Mouse (Mus musculus): ENCODE measurements around the gene Tbcb. TPM values are rescaled to one million over a fixed set of nuclear protein-coding genes. Genes with fewer than 3 reads are reported as not detected.
"Not testable (repeated sequence)": the region's sequence is repeated elsewhere in the genome, so short reads cannot be mapped to it uniquely, and the experiment has no call there.

Gene Tbcb
- polyA plus RNA-seq, 1 experiment = 62.8 TPM

- H3K4me1 ChIP-seq (ENCODE audit: control insufficient read depth, insufficient read depth, insufficient read length, low read length) = 0 out of 2 replicates have a peak, but pooled peaks cover 5% of the 10 kb centered on the region
- peak overlapping the region; percentile 45 for H3K4me3 ChIP-seq (ENCODE audit: insufficient read depth, low read depth, low read length)
- no peak overlapping the region for H3K27ac ChIP-seq (replicated peaks; ENCODE audit: low read depth, low read length)
These were observed 39.1 kb downstream of the Tbcb start for GRCm38 (mm10) chr7:30193013-30193412.

DNA sequence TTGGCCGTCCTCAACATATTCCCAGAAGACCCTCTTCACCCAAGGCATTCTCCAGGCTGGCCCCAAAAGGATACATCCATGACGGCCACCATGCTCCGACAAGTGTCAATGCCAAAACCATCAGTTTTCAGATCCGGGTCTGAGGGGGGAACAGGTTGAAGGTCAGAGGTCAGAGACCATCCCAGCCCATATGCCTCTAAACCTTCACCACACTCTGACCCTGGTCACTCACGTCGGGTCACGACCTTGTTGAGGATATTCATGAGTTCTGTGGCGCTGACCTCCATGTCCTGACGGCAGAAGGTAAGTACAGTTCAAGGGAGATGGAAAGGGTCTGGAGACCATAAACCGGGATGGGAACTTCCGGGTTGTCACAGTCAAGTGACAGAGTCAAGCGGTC is 40.0 kb downstream of the Tbcb start:
- 0 out of 2 replicates have a peak, but pooled peaks cover 2% of the 10 kb centered on the region for H3K4me1 ChIP-seq (ENCODE audit: control insufficient read depth, insufficient read depth, insufficient read length, low read length)
- no peak overlapping the region for H3K4me3 ChIP-seq (ENCODE audit: insufficient read depth, low read depth, low read length)
- H3K27ac ChIP-seq (replicated peaks; ENCODE audit: low read depth, low read length) = no peak overlapping the region

GRCm38 (mm10) chr7:30189116-30189491 is 43.0 kb downstream of the Tbcb start:
- Histone ChIP-seq H3K4me3 (ENCODE audit: insufficient read depth, low read depth, low read length) (no peak overlapping the region), H3K27ac (replicated peaks; ENCODE audit: low read depth, low read length) (no peak overlapping the region), H3K4me1 (ENCODE audit: control insufficient read depth, insufficient read depth, insufficient read length, low read length) (0 out of 2 replicates have a peak, but pooled peaks cover 2% of the 10 kb centered on the region)

GRCm38 (mm10) chr7:30188344-30189115 is 43.5 kb downstream of the Tbcb start:
- Histone ChIP-seq H3K4me1 (ENCODE audit: control insufficient read depth, insufficient read depth, insufficient read length, low read length) (0 out of 2 replicates have a peak, but pooled peaks cover 2% of the 10 kb centered on the region), H3K27ac (replicated peaks; ENCODE audit: low read depth, low read length) (no peak overlapping the region), H3K4me3 (ENCODE audit: insufficient read depth, low read depth, low read length) (no peak overlapping the region)

- Histone ChIP-seq H3K4me1 (ENCODE audit: control insufficient read depth, insufficient read depth, insufficient read length, low read length) (no peaks in the 10 kb centered on the region), H3K27ac (replicated peaks; ENCODE audit: low read depth, low read length) (peak overlapping the region; percentile 82), H3K4me3 (ENCODE audit: insufficient read depth, low read depth, low read length) (peak overlapping the region; percentile 66)
These were observed 47.3 kb downstream of the Tbcb start for GRCm38 (mm10) chr7:30184641-30185348.

DNA sequence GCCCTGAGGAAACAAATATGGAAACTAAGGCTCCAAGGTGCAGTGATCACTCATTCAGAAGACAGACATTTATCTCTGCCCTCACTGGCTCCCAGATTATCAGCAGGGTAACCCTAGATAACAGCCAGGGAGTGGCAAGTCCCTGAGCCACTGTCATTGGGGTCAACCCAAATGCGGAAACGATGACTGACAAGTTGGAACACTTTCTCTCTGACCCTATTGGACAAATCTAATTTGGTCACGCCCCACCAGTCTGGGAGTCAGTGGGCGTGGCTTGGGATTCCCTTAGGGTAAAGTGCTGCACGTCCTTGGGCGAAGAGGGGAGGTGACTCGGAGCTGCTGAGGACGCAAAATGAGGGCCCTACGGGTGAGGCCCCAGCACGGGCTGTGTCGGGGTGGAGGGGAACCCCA is 48.2 kb downstream of the Tbcb start, which contains the start of gene Cox7a1:
Gene Cox7a1, plus strand, starts transcription at position 266 of the 411 bp plus-strand sequence.
- H3K4me1 ChIP-seq (ENCODE audit: control insufficient read depth, insufficient read depth, insufficient read length, low read length) = no peaks in the 10 kb centered on the region
- H3K27ac ChIP-seq (replicated peaks; ENCODE audit: low read depth, low read length) = peak within 1 kb of the TSS; percentile 82
- H3K4me3 ChIP-seq (ENCODE audit: insufficient read depth, low read depth, low read length) = peak within 1 kb of the TSS; percentile 66

DNA sequence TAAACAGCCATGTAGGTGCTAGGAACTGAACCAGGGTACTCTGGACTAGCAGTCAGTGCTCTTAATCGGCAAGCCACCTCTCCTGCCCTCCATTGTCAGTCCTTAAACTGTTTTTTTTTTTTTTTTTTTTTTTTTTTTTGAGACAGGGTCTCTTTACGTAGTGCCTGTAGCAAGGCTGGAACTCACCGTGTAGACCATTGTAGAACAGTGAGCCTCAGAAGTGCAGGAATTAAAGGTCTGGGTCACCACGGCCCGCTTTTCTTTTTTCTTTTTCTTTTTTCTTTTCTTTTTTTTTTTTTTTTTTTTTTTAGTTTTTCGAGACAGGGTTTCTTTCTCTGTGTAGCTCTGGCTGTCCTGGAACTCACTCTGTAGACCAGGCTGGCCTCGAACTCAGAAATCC is 48.9 kb downstream of the Tbcb start:
- H3K4me3 ChIP-seq (ENCODE audit: insufficient read depth, low read depth, low read length); H3K4me1 ChIP-seq (ENCODE audit: control insufficient read depth, insufficient read depth, insufficient read length, low read length); H3K27ac ChIP-seq (replicated peaks; ENCODE audit: low read depth, low read length): not testable (repeated sequence)

- not testable (repeated sequence) for H3K4me3 ChIP-seq (ENCODE audit: insufficient read depth, low read depth, low read length); H3K27ac ChIP-seq (replicated peaks; ENCODE audit: low read depth, low read length); H3K4me1 ChIP-seq (ENCODE audit: control insufficient read depth, insufficient read depth, insufficient read length, low read length)
These were observed 50.1 kb downstream of the Tbcb start for GRCm38 (mm10) chr7:30181929-30182328.

DNA sequence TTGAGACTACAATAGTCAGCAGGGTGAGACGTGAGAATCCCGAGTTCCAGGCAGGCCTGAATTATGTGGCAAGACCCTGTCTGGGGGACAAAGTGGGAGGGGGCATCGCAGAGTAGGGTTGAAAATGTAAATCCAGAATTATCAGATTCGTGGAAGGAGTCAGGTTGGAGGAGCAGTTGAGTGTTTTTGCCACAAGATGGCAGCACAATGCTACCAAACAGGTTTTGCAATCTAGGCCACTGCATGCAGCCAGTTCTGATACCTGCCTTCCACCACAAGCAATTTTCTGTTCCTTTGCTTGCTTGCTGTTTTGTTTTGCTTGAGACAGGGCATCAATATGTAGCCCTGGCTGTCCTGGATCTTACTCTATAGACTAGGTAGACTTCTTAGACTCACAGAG is 50.8 kb downstream of the Tbcb start:
- no peak overlapping the region for H3K4me3 ChIP-seq (ENCODE audit: insufficient read depth, low read depth, low read length)
- no peaks in the 10 kb centered on the region for H3K4me1 ChIP-seq (ENCODE audit: control insufficient read depth, insufficient read depth, insufficient read length, low read length)
- H3K27ac ChIP-seq (replicated peaks; ENCODE audit: low read depth, low read length) = no peak overlapping the region

GRCm38 (mm10) chr7:30178256-30178655 is 53.8 kb downstream of the Tbcb start:
- H3K4me1 ChIP-seq (ENCODE audit: control insufficient read depth, insufficient read depth, insufficient read length, low read length) = no peaks in the 10 kb centered on the region
- no peak overlapping the region for H3K27ac ChIP-seq (replicated peaks; ENCODE audit: low read depth, low read length)
- no peak overlapping the region for H3K4me3 ChIP-seq (ENCODE audit: insufficient read depth, low read depth, low read length)

DNA sequence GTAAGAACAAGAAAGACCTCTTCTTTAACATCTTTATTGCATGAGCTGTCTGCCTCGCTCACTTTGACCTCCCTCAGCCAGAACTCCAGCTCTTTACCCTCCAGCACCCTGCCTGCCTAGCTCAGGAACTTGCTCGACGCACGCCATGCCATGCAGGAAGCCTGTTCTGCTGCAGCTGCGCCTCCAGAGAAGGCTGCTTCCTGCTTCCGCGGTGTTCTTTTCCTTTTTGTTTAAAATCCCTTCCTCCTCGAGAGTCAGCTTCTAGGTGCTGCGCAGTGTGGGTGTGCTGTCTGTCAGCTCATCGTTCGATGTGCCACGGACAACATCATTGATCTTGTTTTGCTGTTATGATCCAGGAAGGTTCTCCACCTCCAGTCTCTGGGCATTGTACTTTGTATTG is 55.6 kb downstream of the Tbcb start:
- Histone ChIP-seq H3K4me3 (ENCODE audit: insufficient read depth, low read depth, low read length) (no peak overlapping the region), H3K27ac (replicated peaks; ENCODE audit: low read depth, low read length) (no peak overlapping the region), H3K4me1 (ENCODE audit: control insufficient read depth, insufficient read depth, insufficient read length, low read length) (no peaks in the 10 kb centered on the region)

Other genes with a start within 250 kb of the Tbcb start
- gene Zfp568, start 248.3 kb downstream of the Tbcb start, polyA plus RNA-seq (2012; ENCODE audit: insufficient read depth, insufficient read length, missing spikeins) = 2.4 and 4.0 TPM in 2 replicates
- gene Zfp14, start 180.9 kb downstream of the Tbcb start, polyA plus RNA-seq (2012; ENCODE audit: insufficient read depth, insufficient read length, missing spikeins) = 1.9 TPM in 2 replicates
- 1.8 and 2.1 TPM in 2 replicates for gene Zfp82, start 159.4 kb downstream of the Tbcb start, polyA plus RNA-seq (2012; ENCODE audit: insufficient read depth, insufficient read length, missing spikeins)
- gene Gm26920, start 141.9 kb downstream of the Tbcb start, polyA plus RNA-seq (2012; ENCODE audit: insufficient read depth, insufficient read length, missing spikeins) = not detected in 2 replicates
- 2.4 and 2.5 TPM in 2 replicates for gene Zfp566, start 141.7 kb downstream of the Tbcb start, polyA plus RNA-seq (2012; ENCODE audit: insufficient read depth, insufficient read length, missing spikeins)
- 32.4 and 34.3 TPM in 2 replicates for gene Zfp260, start 137.5 kb downstream of the Tbcb start, polyA plus RNA-seq (2012; ENCODE audit: insufficient read depth, insufficient read length, missing spikeins)
- 1.1 TPM in 1 of 2 replicates, not detected in the other for gene Zfp382, start 110.3 kb downstream of the Tbcb start, polyA plus RNA-seq (2012; ENCODE audit: insufficient read depth, insufficient read length, missing spikeins)
- gene Zfp146, start 62.5 kb downstream of the Tbcb start, polyA plus RNA-seq (2012; ENCODE audit: insufficient read depth, insufficient read length, missing spikeins) = 17.8 and 24.3 TPM in 2 replicates
- gene Cox7a1, start 48.1 kb downstream of the Tbcb start, polyA plus RNA-seq (2012; ENCODE audit: insufficient read depth, insufficient read length, missing spikeins) = 3,242 and 3,950 TPM in 2 replicates
- 549 and 708 TPM in 2 replicates for gene Capns1, start 33.5 kb downstream of the Tbcb start, polyA plus RNA-seq (2012; ENCODE audit: insufficient read depth, insufficient read length, missing spikeins)
- 93.0 and 113 TPM in 2 replicates for gene Polr2i, start 324 bp downstream of the Tbcb start, polyA plus RNA-seq (2012; ENCODE audit: insufficient read depth, insufficient read length, missing spikeins)
- gene Ovol3, start 3.5 kb upstream of the Tbcb start, polyA plus RNA-seq (2012; ENCODE audit: insufficient read depth, insufficient read length, missing spikeins) = not detected in 2 replicates
- 0.83 TPM in 1 of 2 replicates, not detected in the other for gene Thap8, start 47.8 kb upstream of the Tbcb start, polyA plus RNA-seq (2012; ENCODE audit: insufficient read depth, insufficient read length, missing spikeins)
- gene Wdr62, start 48.1 kb upstream of the Tbcb start, polyA plus RNA-seq (2012; ENCODE audit: insufficient read depth, insufficient read length, missing spikeins) = 3.2 and 4.6 TPM in 2 replicates
- 4.5 and 7.3 TPM in 2 replicates for gene Clip3, start 59.5 kb upstream of the Tbcb start, polyA plus RNA-seq (2012; ENCODE audit: insufficient read depth, insufficient read length, missing spikeins)
- 34.7 and 38.6 TPM in 2 replicates for gene Alkbh6, start 76.4 kb upstream of the Tbcb start, polyA plus RNA-seq (2012; ENCODE audit: insufficient read depth, insufficient read length, missing spikeins)
- not detected in 2 replicates for gene Syne4, start 82.5 kb upstream of the Tbcb start, polyA plus RNA-seq (2012; ENCODE audit: insufficient read depth, insufficient read length, missing spikeins)
- gene E130208F15Rik, start 89.5 kb upstream of the Tbcb start, polyA plus RNA-seq (2012; ENCODE audit: insufficient read depth, insufficient read length, missing spikeins) = 1.6 and 2.0 TPM in 2 replicates
- 18.1 and 22.7 TPM in 2 replicates for gene Sdhaf1, start 91.6 kb upstream of the Tbcb start, polyA plus RNA-seq (2012; ENCODE audit: insufficient read depth, insufficient read length, missing spikeins)
- gene Lrfn3, start 130.5 kb upstream of the Tbcb start, polyA plus RNA-seq (2012; ENCODE audit: insufficient read depth, insufficient read length, missing spikeins) = 0.67 and 2.4 TPM in 2 replicates
- 34.6 and 43.0 TPM in 2 replicates for gene Tyrobp, start 181.5 kb upstream of the Tbcb start, polyA plus RNA-seq (2012; ENCODE audit: insufficient read depth, insufficient read length, missing spikeins)
- 2.5 and 2.8 TPM in 2 replicates for gene Hcst, start 187.6 kb upstream of the Tbcb start, polyA plus RNA-seq (2012; ENCODE audit: insufficient read depth, insufficient read length, missing spikeins)
- gene Nfkbid, start 189.5 kb upstream of the Tbcb start, polyA plus RNA-seq (2012; ENCODE audit: insufficient read depth, insufficient read length, missing spikeins) = 0.67 and 1.6 TPM in 2 replicates
- 0.44 and 0.92 TPM in 2 replicates for gene Aplp1, start 213.3 kb upstream of the Tbcb start, polyA plus RNA-seq (2012; ENCODE audit: insufficient read depth, insufficient read length, missing spikeins)
- not detected in 2 replicates for gene Kirrel2, start 225.4 kb upstream of the Tbcb start, polyA plus RNA-seq (2012; ENCODE audit: insufficient read depth, insufficient read length, missing spikeins)
- not detected in 2 replicates for gene Nphs1, start 226.0 kb upstream of the Tbcb start, polyA plus RNA-seq (2012; ENCODE audit: insufficient read depth, insufficient read length, missing spikeins)

Data from brown adipose tissue, adult 24 weeks (tissue).